Mouse (Mus musculus): ENCODE results near the gene Med15. TPM values are rescaled to one million over a fixed set of nuclear protein-coding genes. Genes with fewer than 3 reads are reported as not detected.
"Not testable (repeated sequence)": the region's sequence is repeated elsewhere in the genome, so short reads cannot be mapped to it uniquely, and the experiment has no call there.

The Med15 gene
- 10 to 100 TPM; 66.2 to 69.6 TPM for total RNA-seq (2021)
- long read RNA-seq, transcript Med15-202 (17 exons, 3,230 nt) = major isoform, 7 of 24 reads
- long read RNA-seq, partial matches to known transcripts = 4 of 24 reads
- long read RNA-seq, other reads (novel, unspliced or antisense) = 10 of 24 reads

GRCm38 (mm10) chr16:17732841-17733340 is at the start of gene Med15:
Med15 (minus strand) TSS chr16:17732891.
- DNase-seq (ENCODE audit: low spot score in 2 of 2) = no peak

GRCm38 (mm10) chr16:17779692-17780091 is 47.0 kb upstream of the Med15 start:
- DNase-seq (ENCODE audit: low spot score in 2 of 2) = no peak

DNA sequence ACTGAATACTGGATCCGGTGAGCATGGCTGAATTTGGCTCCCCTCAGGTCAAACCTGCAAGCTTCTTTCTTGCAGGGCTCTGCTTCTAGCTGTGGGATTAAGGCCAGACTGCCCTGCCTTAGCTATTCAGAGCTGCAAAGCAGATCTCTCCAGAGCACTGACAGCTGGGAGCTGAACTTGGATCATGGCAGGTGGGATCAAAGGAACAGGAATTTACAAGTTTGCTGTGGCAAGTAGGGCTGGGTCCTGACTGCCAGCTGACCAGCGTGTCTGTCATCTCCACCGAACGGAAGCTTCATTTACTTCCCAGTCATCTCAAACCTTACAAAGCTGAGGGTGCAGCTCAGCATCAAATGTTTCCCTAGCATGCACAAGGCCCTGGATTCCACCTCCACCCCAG is 45.5 kb upstream of the Med15 start:
- no peak for DNase-seq (ENCODE audit: low spot score in 2 of 2)

GRCm38 (mm10) chr16:17776828-17777227 is 44.1 kb upstream of the Med15 start:
- peak; percentile 42 to 51 for DNase-seq (ENCODE audit: low spot score in 2 of 2)

DNA sequence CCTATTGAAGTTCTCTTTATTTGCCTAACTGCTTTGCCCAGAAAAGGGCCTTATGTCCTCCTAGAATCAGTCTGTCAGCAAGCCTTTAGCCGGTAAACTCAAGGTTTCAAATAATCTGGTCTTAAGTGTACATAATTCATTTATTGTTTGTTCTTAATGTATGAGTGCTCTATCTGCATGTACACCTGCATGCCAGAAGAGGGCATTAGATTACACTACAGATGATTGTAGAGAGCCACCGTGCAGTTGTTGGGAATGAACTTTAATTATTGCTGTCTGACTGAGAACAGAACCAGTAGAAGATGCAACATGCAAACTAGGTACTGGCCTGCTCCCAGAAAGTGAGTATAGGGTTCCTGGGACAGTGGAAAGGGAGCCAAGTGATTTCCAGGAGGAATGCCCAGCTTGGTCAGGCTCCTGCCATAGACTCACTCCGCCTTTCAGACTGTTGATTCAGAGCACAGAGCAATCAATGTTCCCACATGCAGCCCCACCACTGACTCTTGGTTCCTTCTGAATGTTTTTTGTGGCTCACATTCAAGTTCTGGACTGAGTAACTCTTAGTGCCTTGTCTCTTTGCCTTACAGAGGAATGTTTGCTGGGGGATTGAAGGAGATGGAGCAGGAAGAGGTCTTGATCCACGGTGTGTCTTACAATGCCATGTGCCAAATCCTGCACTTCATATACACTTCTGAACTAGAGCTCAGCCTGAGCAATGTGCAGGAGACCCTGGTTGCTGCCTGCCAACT is 38.6 kb upstream of the Med15 start:
- DNase-seq (ENCODE audit: low spot score in 2 of 2) = no peak

DNA sequence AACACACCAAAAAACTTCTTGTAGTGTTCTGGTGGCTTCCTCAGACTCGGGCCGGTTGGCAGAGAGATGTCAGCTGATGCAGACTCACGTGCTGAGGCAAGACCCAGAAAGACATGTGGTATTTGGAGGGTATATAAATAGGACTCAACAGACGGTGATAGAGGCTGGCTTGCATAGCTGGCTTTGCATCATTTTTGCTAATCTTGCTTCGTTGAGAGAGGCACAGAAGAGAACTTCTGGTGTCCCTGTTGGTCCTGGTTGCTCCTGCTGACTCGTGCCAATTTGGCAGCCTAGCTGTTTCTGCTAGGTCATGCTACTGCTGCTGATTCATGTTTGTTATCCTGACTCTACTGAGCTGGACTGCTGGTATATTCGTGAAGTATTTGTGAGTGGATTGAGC is 36.1 kb upstream of the Med15 start:
- peak; percentile 25 to 26 for DNase-seq (ENCODE audit: low spot score in 2 of 2)

GRCm38 (mm10) chr16:17764108-17764511 is 31.4 kb upstream of the Med15 start:
- no peak for DNase-seq (ENCODE audit: low spot score in 2 of 2)

GRCm38 (mm10) chr16:17761074-17761473 is 28.4 kb upstream of the Med15 start:
- DNase-seq (ENCODE audit: low spot score in 2 of 2) = no peak

DNA sequence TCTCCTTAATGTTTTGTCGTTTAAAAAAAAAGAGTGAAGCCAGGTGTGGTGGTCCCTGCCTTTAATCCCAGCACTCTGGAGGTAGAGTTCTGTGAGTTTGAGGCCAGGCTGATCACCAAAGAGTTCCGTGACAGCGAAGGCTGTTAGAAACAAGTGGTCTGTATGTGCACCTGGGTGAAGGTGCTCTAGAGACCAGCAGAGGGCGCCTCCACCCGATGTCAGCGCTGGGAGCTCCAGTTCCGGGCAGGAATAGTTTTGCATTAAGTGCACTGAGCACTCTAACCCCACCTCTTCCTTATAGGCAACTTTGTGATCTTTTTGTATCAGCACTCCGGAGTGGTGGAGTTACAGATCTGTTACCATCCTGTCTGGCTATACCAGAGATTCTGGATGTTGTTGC is 28.0 kb upstream of the Med15 start:
- DNase-seq (ENCODE audit: low spot score in 2 of 2) = peak; percentile 36 to 50

- DNase-seq (ENCODE audit: low spot score in 2 of 2) = peak; percentile 53 to 55
Measured at GRCm38 (mm10) chr16:17759813-17760321, 27.2 kb upstream of the Med15 start.

DNA sequence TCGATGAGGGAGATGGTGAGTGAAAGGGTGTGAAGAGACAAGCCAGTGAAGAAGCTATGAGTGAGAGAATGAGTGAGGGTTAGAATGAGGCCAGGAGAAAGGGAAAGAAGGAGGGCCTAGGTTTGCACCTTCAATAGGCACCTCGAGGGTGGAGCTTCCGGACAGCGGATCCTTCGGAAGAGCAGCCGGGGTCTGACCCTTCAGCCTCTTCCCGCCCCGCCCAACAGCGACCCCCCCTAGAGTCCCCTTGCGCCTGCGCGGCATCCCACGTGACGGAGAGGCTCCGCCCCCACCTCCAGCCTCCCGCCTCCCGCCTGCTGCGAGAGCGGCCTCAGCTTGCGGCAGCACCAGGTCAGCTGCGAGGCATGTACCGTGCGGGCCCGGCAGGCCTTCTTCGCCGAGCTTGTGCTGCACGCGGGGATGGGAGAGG is 26.7 kb upstream of the Med15 start, which contains the start of gene Klhl22:
Gene Klhl22, plus strand, starts transcription at position 275 of the 430 bp plus-strand sequence.
- DNase-seq (ENCODE audit: low spot score in 2 of 2) = peak; percentile 93 to 97

GRCm38 (mm10) chr16:17758902-17759301 is 26.2 kb upstream of the Med15 start:
- no peak for DNase-seq (ENCODE audit: low spot score in 2 of 2)

DNA sequence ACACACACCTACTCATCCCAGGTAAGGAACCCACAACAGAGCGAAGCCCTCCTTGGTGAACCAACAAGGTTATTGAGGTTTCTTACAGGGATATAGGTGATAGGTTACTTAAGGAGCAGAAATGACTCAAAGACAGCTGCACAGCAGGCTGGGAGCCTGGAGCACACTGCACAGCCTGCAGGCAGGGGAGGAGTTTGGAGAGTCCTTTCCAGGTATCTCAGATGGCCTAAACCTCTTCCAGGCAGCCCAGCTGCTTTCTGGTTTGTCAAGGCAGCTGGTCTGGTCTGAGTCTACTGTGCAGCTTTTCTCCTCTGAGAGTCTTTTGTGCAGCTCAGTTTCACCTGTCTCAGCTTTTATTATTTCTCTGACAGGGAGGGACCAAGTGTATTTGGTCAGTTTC is 25.1 kb upstream of the Med15 start:
- no peak for DNase-seq (ENCODE audit: low spot score in 2 of 2)

GRCm38 (mm10) chr16:17753686-17754085 is 21.0 kb upstream of the Med15 start:
- DNase-seq (ENCODE audit: low spot score in 2 of 2) = no peak

- DNase-seq (ENCODE audit: low spot score in 2 of 2) = no peak
Measured at GRCm38 (mm10) chr16:17753001-17753400, 20.3 kb upstream of the Med15 start.

DNA sequence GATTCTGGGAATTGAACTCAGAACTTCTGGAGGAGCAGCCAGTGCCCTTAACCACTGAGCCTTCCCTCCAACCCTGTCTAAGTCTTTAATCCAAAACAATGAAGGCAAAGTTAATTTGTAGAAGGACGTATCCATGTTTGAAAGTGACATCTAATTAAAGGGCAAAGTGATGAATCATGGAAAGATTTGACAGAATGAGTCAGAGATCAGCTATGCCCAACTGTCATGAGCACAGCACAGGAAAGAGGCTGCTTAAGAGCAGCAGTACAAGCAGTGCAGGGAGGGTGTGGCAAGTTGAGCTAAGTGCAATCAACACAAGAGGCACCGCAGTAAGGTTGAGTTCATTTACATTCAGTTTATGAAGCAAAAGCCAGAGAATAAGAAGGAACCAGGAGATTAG is 12.4 kb upstream of the Med15 start:
- no peak for DNase-seq (ENCODE audit: low spot score in 2 of 2)

DNA sequence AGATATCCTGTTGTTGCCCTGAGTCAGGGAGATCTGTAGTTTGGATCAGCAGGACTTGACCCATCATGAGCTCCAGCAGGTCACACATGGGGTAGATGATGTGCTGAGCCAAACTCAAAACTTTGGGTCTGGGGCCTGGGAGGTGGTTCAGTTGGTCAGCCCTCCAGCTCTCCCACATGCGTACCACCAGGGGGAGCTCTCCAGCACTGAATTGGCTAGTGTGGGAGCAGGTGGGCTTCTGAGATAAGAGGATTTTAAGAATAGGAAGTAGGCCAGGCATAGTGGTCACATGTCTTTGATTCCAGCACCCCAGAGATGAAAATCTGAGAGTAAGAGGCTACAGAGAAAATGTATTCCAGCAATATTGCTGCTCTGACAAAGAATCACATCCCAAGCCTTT is 11.8 kb upstream of the Med15 start:
- DNase-seq (ENCODE audit: low spot score in 2 of 2) = peak in 1 of 2 experiments; percentile 31

GRCm38 (mm10) chr16:17743279-17743678 is 10.6 kb upstream of the Med15 start:
- DNase-seq (ENCODE audit: low spot score in 2 of 2) = no peak

DNA sequence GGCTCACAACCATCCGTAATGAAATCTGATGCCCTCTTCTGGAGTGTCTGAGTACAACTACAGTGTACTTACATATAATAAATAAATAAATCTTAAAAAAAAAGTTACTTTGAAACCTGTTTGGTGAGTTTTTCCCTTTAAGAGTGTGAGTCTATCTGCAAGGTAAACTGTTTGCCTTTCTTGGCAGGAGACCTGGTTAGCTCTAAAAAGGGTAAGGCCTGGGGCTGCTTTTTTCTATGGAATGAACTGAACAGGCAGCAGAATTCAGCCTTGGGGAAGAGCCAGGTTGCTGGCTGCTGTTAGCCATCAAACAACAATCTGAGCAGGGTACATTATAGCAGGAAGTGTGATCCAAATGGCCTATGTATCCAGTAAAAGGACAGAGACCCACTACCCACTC is 10.1 kb upstream of the Med15 start:
- no peak for DNase-seq (ENCODE audit: low spot score in 2 of 2)

DNA sequence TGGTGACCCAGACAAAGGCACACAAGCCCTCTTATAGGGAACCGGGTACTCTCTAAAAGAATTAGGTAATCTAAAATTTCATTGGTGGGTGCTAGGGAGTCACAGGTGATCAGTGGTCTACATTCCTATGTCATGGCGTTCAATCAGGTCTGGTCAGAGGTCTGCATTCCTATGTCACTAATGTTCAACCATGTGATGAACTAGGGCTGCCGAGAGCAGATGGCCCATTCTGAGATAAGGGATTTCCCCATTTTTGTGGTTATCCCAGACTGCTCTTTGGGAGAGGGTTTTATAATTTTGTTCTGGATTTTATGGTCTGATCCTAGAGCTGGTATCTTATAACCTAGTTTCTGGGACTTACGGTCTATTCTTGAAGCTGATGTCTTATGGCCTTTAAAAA is 7.4 kb upstream of the Med15 start:
- DNase-seq (ENCODE audit: low spot score in 2 of 2) = no peak

DNA sequence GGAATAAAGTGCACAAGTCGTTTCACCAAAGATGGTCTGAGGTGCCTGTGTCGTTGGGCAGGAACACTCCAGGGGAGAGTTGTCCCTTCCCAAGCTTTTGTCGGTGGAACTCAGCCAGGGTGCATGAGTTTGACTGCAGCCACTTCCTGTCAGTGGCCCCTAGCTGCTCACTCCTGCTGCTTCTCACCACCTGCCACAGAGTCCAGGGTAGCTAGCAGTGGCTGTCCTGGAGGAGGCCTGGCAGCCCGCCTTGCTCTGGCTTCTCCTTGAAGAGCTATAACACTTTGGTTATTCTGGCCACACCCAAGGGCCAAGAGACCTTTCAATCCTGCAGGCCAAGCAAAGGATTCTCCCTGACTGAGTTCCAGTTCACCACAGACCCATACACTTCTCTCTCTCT is 3.5 kb upstream of the Med15 start:
- DNase-seq (ENCODE audit: low spot score in 2 of 2) = no peak

DNA sequence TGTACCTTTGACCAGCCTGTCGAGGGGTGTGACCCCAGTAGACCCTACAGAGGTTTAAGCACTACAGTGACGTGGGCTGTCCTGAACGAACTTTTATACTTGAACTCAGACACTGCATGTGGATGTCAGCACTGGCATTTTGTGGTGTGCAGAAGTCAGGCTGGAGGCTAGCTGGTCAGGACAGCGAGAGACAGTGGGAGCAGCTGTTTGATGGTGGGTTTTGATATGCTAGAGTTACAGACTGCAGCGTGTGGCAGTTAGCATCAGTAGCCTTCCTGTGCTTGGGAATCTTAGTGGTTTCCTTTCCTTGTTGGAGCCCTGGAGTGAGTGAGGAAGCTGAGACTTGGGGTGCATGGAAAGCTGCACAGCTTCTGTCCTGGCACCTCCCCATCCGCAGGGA is 2.2 kb upstream of the Med15 start:
- DNase-seq (ENCODE audit: low spot score in 2 of 2) = not testable (repeated sequence)

GRCm38 (mm10) chr16:17733646-17734045 is 955 bp upstream of the Med15 start:
- DNase-seq (ENCODE audit: low spot score in 2 of 2) = no peak
